Mouse (Mus musculus) hindbrain, embryonic 14.5 days (tissue): ENCODE results near the gene Fanci. TPM values are rescaled to one million over a fixed set of nuclear protein-coding genes. Genes with fewer than 3 reads are reported as not detected.

Experiments
- ATAC-seq: fragments of 200-750 bp; cut with Nextera tagmentation; 2 replicates; pipeline ENCODE4 v1.8.0; 2017; ENCODE audit warnings: moderate number of reproducible peaks, mild to moderate bottlenecking, moderate TSS enrichment, moderate library complexity; ENCODE audit not compliant: low FRiP score
- DNase-seq: peaks from one replicate; pipeline ENCODE4 v3.0.0-alpha.2; 2015; ENCODE audit warnings: low spot score
- H3K27ac ChIP-seq: fragments of 300-500 bp; sonication (generic); 2 replicates; pipeline ENCODE4 v1.5.1; 2014; ENCODE audit warnings: mild to moderate bottlenecking, moderate library complexity
- H3K27me3 ChIP-seq: fragments of 300-500 bp; sonication (generic); 2 replicates; pipeline ENCODE4 v1.6.1; 2014; ENCODE audit warnings: mild to moderate bottlenecking, low read length, mixed read lengths; ENCODE audit not compliant: control insufficient read depth, insufficient read depth
- H3K36me3 ChIP-seq: fragments of 300-500 bp; sonication (generic); replicated peaks from 2 replicates; pipeline ENCODE4 v1.6.1; 2014; ENCODE audit not compliant: control insufficient read depth, insufficient read depth
- H3K4me1 ChIP-seq: fragments of 300-500 bp; sonication (generic); replicated peaks from 2 replicates; pipeline ENCODE4 v1.6.1; 2014; ENCODE audit warnings: antibody characterized with exemption, low read length, mixed read lengths; ENCODE audit not compliant: control insufficient read depth, insufficient read depth
- H3K4me2 ChIP-seq: fragments of 300-500 bp; sonication (generic); replicated peaks from 2 replicates; pipeline ENCODE4 v1.6.1; 2014; ENCODE audit warnings: mild to moderate bottlenecking, moderate library complexity
- H3K4me3 ChIP-seq: fragments of 300-500 bp; sonication (generic); replicated peaks from 2 replicates; pipeline ENCODE4 v1.5.1; 2014; ENCODE audit warnings: mild to moderate bottlenecking, low read length
- H3K9ac ChIP-seq: fragments of 300-500 bp; sonication (generic); 2 replicates; pipeline ENCODE4 v1.6.1; 2014
- H3K9me3 ChIP-seq: fragments of 300-500 bp; sonication (generic); 2 replicates; pipeline ENCODE4 v1.6.1; 2016; ENCODE audit warnings: low read length; ENCODE audit not compliant: control insufficient read depth
- WGBS: fragments of 180-500 bp; shearing (Covaris S2); extraction: QIAGEN DNeasy Blood & Tissue Kit; methylation state at CpG from one replicate; pipeline ENCODE4 v1.1.7; 2014; 5-methylcytosine and 5-hydroxymethylcytosine counted together
- polyA plus RNA-seq: library from polyadenylated mRNA; unstranded; fragments of >200 nt; fragmentation: Nextera tagmentation; extraction: Ambion mirVana; gene quantifications from 2 replicates; pipeline ENCODE4 v1.2.1, GENCODE M21; 2014

The Fanci gene
- 2.3 and 2.5 TPM in 2 replicates for polyA plus RNA-seq

DNA sequence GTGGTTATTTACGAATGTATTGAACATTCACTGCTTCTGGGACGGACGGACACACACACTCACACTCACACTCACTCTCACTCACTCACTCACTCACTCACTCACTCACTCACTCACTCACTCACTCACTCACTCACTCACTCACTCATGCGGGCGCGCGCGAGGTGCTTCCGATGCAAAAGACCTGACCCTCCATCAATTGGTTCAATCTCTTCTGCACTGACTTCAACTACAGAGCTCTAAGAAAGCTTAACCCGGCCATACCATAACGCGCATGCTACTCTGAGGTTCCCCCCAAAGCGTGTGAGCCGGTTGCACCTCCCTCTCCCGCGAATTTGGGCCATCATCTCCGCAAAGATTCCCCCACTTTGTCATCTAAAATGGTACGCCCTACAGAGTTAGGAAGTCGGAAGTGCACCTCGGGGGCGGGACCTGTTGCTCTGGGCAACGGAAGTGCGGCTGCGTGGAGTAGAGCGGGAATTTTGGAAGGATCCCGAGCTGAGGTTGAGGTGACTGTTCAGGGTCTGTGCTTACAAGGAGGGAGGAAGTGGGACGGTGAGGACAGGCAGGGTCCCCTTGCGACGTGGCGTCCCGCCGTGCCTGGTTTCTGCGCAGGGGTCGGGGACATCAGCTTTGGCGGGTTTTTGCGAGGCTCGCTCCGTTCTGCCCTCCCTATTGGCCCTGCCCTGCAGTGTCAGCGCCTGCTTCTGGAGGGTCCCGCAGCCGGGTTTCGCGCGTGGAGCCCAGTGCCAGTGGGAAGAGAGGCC lies at the start of gene Fanci:
Gene Fanci (plus strand): TSS at position 47 of the 767 bp plus-strand sequence.
- Histone ChIP-seq H3K27me3 (no peaks in the 10 kb centered on the region), H3K36me3 (no peaks in the 10 kb centered on the region), H3K4me1 (0 out of 2 replicates have a peak, but pooled peaks cover 4% of the 10 kb centered on the region), H3K9ac (peak within 1 kb of the TSS; percentile 52), H3K4me2 (peak within 1 kb of the TSS; percentile 70), H3K4me3 (peak within 1 kb of the TSS; percentile 47), H3K27ac (peak within 1 kb of the TSS; percentile 76), H3K9me3 (no peaks in the 10 kb centered on the region)
- peak; percentile 93 for ATAC-seq
- WGBS, result under 1% methylated on average over 44 of the region's 44 CpGs
- peak; percentile 97 for DNase-seq

DNA sequence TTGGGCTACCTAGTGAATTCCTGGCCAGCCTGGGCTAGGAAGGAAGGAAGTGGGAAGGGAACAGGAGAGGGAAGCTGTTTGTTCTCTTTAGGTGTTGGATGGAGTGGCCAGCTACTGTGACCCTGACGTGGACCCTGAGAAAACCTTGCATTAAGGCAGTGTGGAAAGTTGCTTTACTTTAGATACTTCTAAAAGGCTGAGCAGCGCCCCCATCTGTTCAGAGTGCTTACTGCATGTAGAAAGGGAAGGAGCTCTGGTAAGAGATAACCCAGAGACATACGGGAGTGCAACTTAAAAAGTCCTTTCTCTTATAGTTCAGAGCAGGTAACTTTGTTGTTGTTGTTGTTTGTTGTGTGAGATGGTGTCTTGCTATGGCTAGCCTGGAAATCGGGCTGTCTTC lies 45.8 kb upstream of the Fanci start:
- peaks cover 26% of the 10 kb centered on the region for H3K36me3 ChIP-seq
- no peak overlapping the region for H3K4me3 ChIP-seq
- WGBS, result 60% methylated on average over 4 of the region's 4 CpGs
- H3K9ac ChIP-seq, result no peak overlapping the region
- no peak overlapping the region for H3K27ac ChIP-seq
- no peak overlapping the region for H3K4me2 ChIP-seq
- H3K9me3 ChIP-seq, result no peaks in the 10 kb centered on the region
- H3K4me1 ChIP-seq, result no peaks in the 10 kb centered on the region
- DNase-seq (peak; percentile 65), ATAC-seq (no peak)
- H3K27me3 ChIP-seq, result no peaks in the 10 kb centered on the region

DNA sequence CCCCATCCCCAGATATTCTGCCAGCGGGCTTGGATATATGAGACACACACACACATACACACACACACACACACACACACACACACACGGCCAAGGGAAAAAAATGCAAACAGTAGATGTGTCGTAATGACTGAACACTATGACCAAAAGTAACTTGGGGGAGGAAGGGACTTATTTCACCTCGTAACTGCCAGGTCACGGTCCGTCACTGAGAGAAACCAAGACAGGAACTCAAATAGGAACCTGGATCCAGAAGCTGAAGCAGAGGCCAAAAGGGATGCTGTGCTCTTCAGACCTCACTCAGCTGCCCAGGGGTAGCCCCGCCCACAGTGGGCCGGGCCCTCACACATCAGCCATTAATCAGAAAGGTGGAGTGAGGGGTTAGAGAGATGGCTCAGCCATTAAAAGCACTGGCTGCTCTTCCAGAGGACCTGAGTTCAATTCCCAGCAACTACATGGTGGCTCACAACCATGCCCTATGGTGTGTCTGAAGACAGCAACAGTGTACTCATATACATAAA lies 45.1 kb upstream of the Fanci start:
- no peak overlapping the region for H3K4me2 ChIP-seq
- ATAC-seq, result no peak
- no peak for DNase-seq
- no peak overlapping the region for H3K27ac ChIP-seq
- H3K27me3 ChIP-seq, result no peaks in the 10 kb centered on the region
- H3K9ac ChIP-seq, result no peak overlapping the region
- no peaks in the 10 kb centered on the region for H3K9me3 ChIP-seq
- H3K4me3 ChIP-seq, result no peak overlapping the region
- WGBS, result 88% methylated on average over 8 of the region's 8 CpGs
- H3K36me3 ChIP-seq, result peaks cover 33% of the 10 kb centered on the region
- no peaks in the 10 kb centered on the region for H3K4me1 ChIP-seq

DNA sequence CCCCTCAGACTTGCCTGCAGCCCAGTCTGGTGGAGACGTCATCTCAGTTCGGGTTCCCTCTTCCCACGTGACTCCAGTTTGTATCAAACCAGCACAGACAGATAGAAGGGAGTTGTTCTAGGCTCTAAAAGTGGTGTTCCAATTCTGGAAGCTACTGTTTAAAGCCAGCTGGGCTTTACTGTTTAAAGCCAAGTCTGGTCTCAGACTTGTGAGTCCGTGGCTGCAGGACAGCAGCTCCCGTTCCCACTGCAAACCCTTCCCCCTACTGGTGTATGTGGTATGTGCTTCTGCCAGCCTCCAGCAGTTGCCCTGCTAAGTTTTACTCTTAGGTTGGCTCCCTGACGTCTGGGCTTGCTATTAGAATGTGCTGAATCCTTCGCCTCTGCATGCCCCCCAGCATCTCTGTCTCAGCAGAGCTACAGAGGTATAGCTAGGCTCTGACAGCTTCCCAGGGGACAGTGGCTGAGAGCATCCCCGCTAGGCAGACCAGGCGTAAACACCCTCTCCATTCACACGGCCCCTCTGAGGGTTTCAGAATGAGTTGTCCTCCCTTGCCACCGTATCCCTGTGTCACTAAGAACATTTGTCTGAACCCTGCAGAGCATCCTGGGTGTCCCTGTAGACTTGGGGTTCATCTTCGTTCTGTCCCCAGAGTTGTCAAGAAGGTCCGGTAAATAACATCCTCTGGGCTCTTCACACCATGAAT lies 44.5 kb upstream of the Fanci start:
- Histone ChIP-seq H3K4me2 (no peak overlapping the region), H3K27ac (no peak overlapping the region), H3K9ac (no peak overlapping the region), H3K27me3 (no peaks in the 10 kb centered on the region), H3K9me3 (no peaks in the 10 kb centered on the region), H3K4me3 (no peak overlapping the region), H3K36me3 (peaks cover 39% of the 10 kb centered on the region), H3K4me1 (no peaks in the 10 kb centered on the region)
- WGBS, result 70% methylated on average over 13 of the region's 13 CpGs
- ATAC-seq (no peak), DNase-seq (no peak)

DNA sequence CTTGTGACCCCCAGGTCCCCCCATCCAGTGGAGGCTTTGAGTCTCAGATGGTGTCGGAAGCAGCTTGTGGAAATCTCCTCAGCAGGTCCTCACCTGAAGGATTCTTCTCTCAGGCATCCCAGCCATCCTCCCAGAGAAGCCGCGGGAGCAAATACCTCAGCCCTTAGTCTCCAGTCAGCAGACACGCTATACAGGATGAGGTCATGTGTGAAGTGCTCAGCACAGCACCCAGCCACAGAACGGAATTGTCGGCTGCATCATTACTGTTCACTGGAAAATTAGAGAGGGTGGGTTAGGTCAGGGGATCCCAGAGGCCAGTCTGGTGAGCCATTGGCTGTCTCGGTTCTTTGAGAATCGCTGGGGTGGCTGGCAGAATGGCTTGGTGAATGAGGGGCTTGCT lies 42.9 kb upstream of the Fanci start:
- Histone ChIP-seq H3K4me3 (no peak overlapping the region), H3K4me2 (no peak overlapping the region), H3K27me3 (no peaks in the 10 kb centered on the region), H3K9me3 (no peaks in the 10 kb centered on the region), H3K9ac (no peak overlapping the region), H3K36me3 (peaks cover 52% of the 10 kb centered on the region), H3K4me1 (no peaks in the 10 kb centered on the region), H3K27ac (no peak overlapping the region)
- DNase-seq (no peak), ATAC-seq (no peak)
- 86% methylated on average over 8 of the region's 8 CpGs for WGBS

- peak; percentile 74 for ATAC-seq
- Histone ChIP-seq H3K9me3 (no peaks in the 10 kb centered on the region), H3K4me3 (no peak overlapping the region), H3K4me1 (no peaks in the 10 kb centered on the region), H3K27me3 (no peaks in the 10 kb centered on the region), H3K4me2 (no peak overlapping the region), H3K36me3 (peaks cover 61% of the 10 kb centered on the region), H3K27ac (no peak overlapping the region), H3K9ac (no peak overlapping the region)
- 39% methylated on average over 12 of the region's 12 CpGs for WGBS
- peak; percentile 93 for DNase-seq
These were observed 41.9 kb upstream of the Fanci start for GRCm38 (mm10) chr7:79349738-79350386.

GRCm38 (mm10) chr7:79358350-79359182 lies 33.2 kb upstream of the Fanci start:
- Histone ChIP-seq H3K9ac (0 out of 2 replicates have a peak overlapping the region, but pooled peaks have one; percentile 24), H3K36me3 (peaks cover 76% of the 10 kb centered on the region), H3K9me3 (no peaks in the 10 kb centered on the region), H3K27ac (peak overlapping the region; percentile 32; the same call in 1 of the 2 replicates), H3K27me3 (no peaks in the 10 kb centered on the region), H3K4me3 (no peak overlapping the region), H3K4me1 (peaks cover 14% of the 10 kb centered on the region), H3K4me2 (no peak overlapping the region)
- DNase-seq (no peak), ATAC-seq (no peak)
- WGBS, result 67% methylated on average over 15 of the region's 15 CpGs

DNA sequence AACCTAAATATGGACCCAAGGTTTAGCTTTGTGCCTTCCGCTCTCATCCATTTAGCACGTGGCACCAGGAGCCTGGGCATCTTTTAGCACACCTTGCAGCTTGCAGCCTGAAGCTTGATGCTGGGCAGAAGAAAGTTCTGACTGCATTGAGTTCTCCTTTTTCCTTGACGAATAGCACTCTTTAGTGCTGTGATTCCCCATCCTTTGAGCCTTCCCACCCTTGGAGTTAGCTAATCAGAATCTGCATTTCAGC lies 32.6 kb upstream of the Fanci start:
- Histone ChIP-seq H3K4me2 (no peak overlapping the region), H3K4me3 (no peak overlapping the region), H3K36me3 (peaks cover 75% of the 10 kb centered on the region), H3K27ac (no peak overlapping the region), H3K27me3 (no peaks in the 10 kb centered on the region), H3K4me1 (peaks cover 14% of the 10 kb centered on the region), H3K9ac (no peak overlapping the region), H3K9me3 (no peaks in the 10 kb centered on the region)
- WGBS, result 83% methylated on average over 3 of the region's 3 CpGs
- DNase-seq (no peak), ATAC-seq (no peak)
